Mouse (Mus musculus) forebrain, embryonic 14.5 days (tissue): ENCODE data around the gene Sfxn2. TPM values are rescaled to one million over a fixed set of nuclear protein-coding genes. Genes with fewer than 3 reads are reported as not detected.
A peak's percentile ranks its signal among the peaks of the same experiment; 100 is the strongest.

Source experiments
- ATAC-seq: fragments of 200-750 bp; cut with Nextera tagmentation; 2 replicates; pipeline ENCODE4 v1.8.0; 2017; ENCODE audit warnings: mild to moderate bottlenecking, moderate library complexity
- DNase-seq: peaks from one replicate; pipeline ENCODE4 v3.0.0-alpha.2; 2015; ENCODE audit warnings: low spot score
- H3K27ac ChIP-seq: fragments of 300-500 bp; sonication (generic); 2 replicates; pipeline ENCODE4 v1.5.1; 2014; ENCODE audit warnings: low read depth, mild to moderate bottlenecking, control low read depth, low read length, moderate library complexity
- H3K27me3 ChIP-seq: fragments of 300-500 bp; sonication (generic); replicated peaks from 2 replicates; pipeline ENCODE4 v1.6.1; 2014; ENCODE audit warnings: low read length, control low read depth, mixed read lengths; ENCODE audit not compliant: control insufficient read depth, insufficient read depth
- H3K36me3 ChIP-seq: fragments of 300-500 bp; sonication (generic); 2 replicates; pipeline ENCODE4 v1.6.1; 2014; ENCODE audit warnings: low read length, control low read depth; ENCODE audit not compliant: control insufficient read depth, insufficient read depth
- H3K4me1 ChIP-seq: fragments of 300-500 bp; sonication (generic); 2 replicates; pipeline ENCODE4 v1.6.1; 2014; ENCODE audit warnings: antibody characterized with exemption, low read length, control low read depth; ENCODE audit not compliant: control insufficient read depth, insufficient read depth
- H3K4me2 ChIP-seq: fragments of 300-500 bp; sonication (generic); 2 replicates; pipeline ENCODE4 v1.6.1; 2014; ENCODE audit warnings: mild to moderate bottlenecking, control low read depth, low read length
- H3K4me3 ChIP-seq: fragments of 300-500 bp; sonication (generic); 2 replicates; pipeline ENCODE4 v1.5.1; 2014; ENCODE audit warnings: low read depth, low read length, control low read depth
- H3K9ac ChIP-seq: fragments of 300-500 bp; sonication (generic); 2 replicates; pipeline ENCODE4 v1.6.1; 2014; ENCODE audit warnings: mild to moderate bottlenecking, low read length, control low read depth, moderate library complexity
- H3K9me3 ChIP-seq: fragments of 300-500 bp; sonication (generic); replicated peaks from 2 replicates; pipeline ENCODE4 v1.6.1; 2016; ENCODE audit warnings: low read length, control low read depth, mixed read lengths; ENCODE audit not compliant: control insufficient read depth
- WGBS: fragments of 180-500 bp; shearing (Covaris S2); extraction: QIAGEN DNeasy Blood & Tissue Kit; methylation state at CpG from one replicate; pipeline ENCODE4 v1.1.7; 2014; 5-methylcytosine and 5-hydroxymethylcytosine counted together
- polyA plus RNA-seq: library from polyadenylated mRNA; unstranded; fragments of >200 nt; fragmentation: Nextera tagmentation; extraction: Ambion mirVana; gene quantifications from 2 replicates; pipeline ENCODE4 v1.2.1, GENCODE M21; 2014

The Sfxn2 gene
- polyA plus RNA-seq, 1 experiment from 2014 or later: 6.8 TPM

DNA sequence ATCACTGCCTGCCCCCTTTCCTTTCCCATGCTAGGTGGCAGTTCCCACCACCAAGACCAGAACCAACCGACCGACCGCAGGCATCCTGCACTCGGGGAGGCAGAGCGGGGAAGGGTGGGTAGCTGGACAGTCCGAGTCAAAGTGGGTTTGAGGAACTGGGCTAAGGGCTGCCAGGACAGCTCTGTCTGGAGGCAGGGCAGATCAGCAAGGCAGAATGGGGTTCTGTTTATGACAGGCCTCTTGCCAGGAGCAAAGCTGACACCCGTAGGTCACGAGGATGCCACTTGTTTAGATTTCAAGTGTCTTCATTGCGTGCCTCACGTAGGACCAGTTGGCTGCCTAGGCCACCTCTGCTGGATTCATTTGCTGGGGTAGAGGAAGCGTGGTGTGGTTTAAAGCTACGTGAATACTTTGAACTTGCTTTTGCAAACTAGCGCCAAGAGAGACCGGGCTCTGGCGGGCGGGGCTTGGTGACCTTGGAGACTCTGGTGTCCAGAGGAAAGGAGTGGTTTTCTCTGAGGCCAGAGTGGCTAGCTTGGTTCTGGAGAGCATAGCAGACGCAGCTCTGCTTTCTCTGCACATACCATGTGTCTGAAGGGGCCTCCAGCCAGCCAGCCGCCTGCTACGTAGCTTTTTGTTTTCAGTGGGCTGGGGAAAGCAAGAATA, 68.4 kb downstream of the Sfxn2 start:
- Histone ChIP-seq H3K36me3 (peaks cover 20% of the 10 kb centered on the region), H3K4me2 (no peak overlapping the region), H3K4me3 (no peak overlapping the region), H3K4me1 (peaks cover 26% of the 10 kb centered on the region; the same call in 1 of the 2 replicates), H3K9ac (no peak overlapping the region), H3K9me3 (no peaks in the 10 kb centered on the region), H3K27me3 (no peaks in the 10 kb centered on the region), H3K27ac (peak overlapping the region; percentile 44; the same call in 1 of the 2 replicates)
- ATAC-seq (peak; percentile 46; the same call in 1 of the 2 replicates), DNase-seq (peak; percentile 29)
- WGBS: 69% methylated on average over 19 of the region's 19 CpGs

- H3K4me1 ChIP-seq: peaks cover 26% of the 10 kb centered on the region; the same call in 1 of the 2 replicates
- WGBS: 71% methylated on average over 22 of the region's 22 CpGs
- DNase-seq (no peak), ATAC-seq (no peak)
- H3K9ac ChIP-seq: peak overlapping the region; percentile 14; the same call in 1 of the 2 replicates
- H3K36me3 ChIP-seq: peaks cover 21% of the 10 kb centered on the region
- no peak overlapping the region for H3K4me3 ChIP-seq
- H3K4me2 ChIP-seq: no peak overlapping the region
- no peaks in the 10 kb centered on the region for H3K27me3 ChIP-seq
- H3K9me3 ChIP-seq: no peaks in the 10 kb centered on the region
- H3K27ac ChIP-seq: peak overlapping the region; percentile 44; the same call in 1 of the 2 replicates
Measured at GRCm38 (mm10) chr19:46642136-46642753, 69.1 kb downstream of the Sfxn2 start.

DNA sequence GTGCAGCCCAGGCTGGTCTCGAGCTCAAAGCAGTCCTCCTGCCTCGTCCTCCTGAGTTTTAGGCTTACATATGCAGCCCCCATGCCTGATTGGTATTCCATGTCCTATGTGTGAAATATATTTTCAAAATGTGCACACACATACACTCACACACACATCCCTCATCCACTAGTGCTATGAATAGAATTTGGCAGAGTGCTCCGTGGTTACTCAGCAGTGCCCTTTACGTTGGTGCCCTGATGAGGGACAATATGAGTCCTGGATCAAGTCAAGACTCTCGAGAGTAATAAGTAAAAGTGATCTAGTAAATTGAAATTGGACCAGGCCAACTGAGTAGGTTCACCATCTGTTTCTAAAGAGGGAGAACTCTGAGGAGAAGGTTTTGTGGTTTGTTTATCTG, 70.1 kb downstream of the Sfxn2 start:
- no peak for DNase-seq
- H3K4me3 ChIP-seq: no peak overlapping the region
- ATAC-seq: no peak
- no peak overlapping the region for H3K27ac ChIP-seq
- peaks cover 26% of the 10 kb centered on the region; the same call in 1 of the 2 replicates for H3K4me1 ChIP-seq
- peaks cover 14% of the 10 kb centered on the region for H3K36me3 ChIP-seq
- H3K9me3 ChIP-seq: no peaks in the 10 kb centered on the region
- 85% methylated on average over 5 of the region's 5 CpGs for WGBS
- H3K27me3 ChIP-seq: no peaks in the 10 kb centered on the region
- no peak overlapping the region for H3K4me2 ChIP-seq
- no peak overlapping the region for H3K9ac ChIP-seq

DNA sequence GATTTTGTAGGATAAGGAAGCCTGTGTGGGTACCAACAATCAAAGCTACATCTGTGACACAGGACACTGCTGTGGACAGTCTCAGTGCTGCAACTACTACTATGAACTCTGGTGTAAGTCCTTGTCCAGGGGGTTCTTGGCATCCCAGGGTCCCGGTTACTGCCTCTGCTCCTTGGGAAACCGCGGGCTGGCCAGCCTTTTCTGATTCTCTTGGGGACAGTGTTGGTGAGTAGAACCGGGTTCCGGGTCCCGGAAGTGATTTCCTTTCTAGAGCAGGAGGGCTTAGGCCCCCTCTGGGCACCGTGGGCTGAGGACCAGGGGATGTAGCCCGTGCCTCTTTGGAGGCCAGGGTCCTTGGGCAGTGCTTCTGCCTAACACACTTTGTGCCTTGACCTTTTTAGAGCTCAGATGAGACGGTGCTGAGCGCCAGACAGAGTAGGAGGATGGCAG, 71.2 kb downstream of the Sfxn2 start:
- Histone ChIP-seq H3K9me3 (no peaks in the 10 kb centered on the region), H3K27me3 (no peaks in the 10 kb centered on the region), H3K4me2 (no peak overlapping the region), H3K9ac (no peak overlapping the region), H3K4me3 (no peak overlapping the region), H3K27ac (peak overlapping the region; percentile 15; the same call in 1 of the 2 replicates), H3K4me1 (peaks cover 26% of the 10 kb centered on the region; the same call in 1 of the 2 replicates), H3K36me3 (peaks cover 9% of the 10 kb centered on the region)
- no peak for DNase-seq
- whole genome bisulfite sequencing: 76% methylated on average over 10 of the region's 10 CpGs
- no peak for ATAC-seq

DNA sequence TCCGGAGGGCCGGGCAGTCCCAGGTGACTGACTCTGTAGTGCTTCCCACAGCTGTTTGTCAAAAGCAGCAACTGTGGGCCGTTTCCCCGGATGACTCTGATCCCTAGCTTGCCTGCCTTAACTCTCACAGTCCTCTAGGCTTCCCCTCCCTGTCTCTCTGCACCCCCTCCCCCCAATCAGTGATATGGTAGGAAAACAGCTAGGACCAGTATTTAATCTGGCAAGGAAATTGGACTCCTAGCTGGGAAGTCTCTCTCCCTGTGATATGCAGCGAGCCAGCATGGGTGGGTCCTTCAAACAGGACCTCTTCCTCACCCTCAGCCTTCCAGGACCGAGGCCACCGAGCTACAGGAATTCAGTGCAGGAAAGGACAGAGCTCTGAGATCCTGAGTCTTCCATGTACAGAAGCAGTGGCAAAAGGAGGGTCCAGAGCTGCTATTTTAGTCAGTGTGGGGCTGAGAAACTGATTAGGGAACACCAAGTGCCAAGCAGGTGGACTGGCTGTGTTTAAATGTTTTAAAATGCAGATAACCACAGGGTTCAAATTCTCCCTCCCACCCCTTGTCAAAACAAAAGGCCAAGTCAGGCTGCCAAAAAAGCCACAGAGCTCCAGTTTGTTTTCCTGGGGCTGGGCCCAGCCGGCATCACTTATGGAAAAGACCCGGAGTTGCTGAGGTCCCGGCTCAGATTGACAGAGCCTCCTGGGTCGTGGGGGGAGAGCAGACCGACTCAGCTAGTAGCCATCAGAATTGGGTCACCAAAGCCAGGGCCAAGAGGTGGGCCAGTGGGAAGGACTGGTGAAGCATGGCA, 71.8 kb downstream of the Sfxn2 start:
- peaks cover 26% of the 10 kb centered on the region; the same call in 1 of the 2 replicates for H3K4me1 ChIP-seq
- no peak overlapping the region for H3K4me3 ChIP-seq
- H3K27me3 ChIP-seq: no peaks in the 10 kb centered on the region
- H3K4me2 ChIP-seq: no peak overlapping the region
- peaks cover 9% of the 10 kb centered on the region for H3K36me3 ChIP-seq
- no peaks in the 10 kb centered on the region for H3K9me3 ChIP-seq
- peak; percentile 40; the same call in 1 of the 2 replicates for ATAC-seq
- no peak overlapping the region for H3K9ac ChIP-seq
- 36% methylated on average over 12 of the region's 12 CpGs for WGBS
- peak overlapping the region; percentile 15; the same call in 1 of the 2 replicates for H3K27ac ChIP-seq
- peak; percentile 66 for DNase-seq

GRCm38 (mm10) chr19:46646041-46646481, 72.9 kb downstream of the Sfxn2 start:
- H3K9ac ChIP-seq: no peak overlapping the region
- no peak overlapping the region for H3K4me2 ChIP-seq
- DNase-seq: no peak
- H3K27ac ChIP-seq: no peak overlapping the region
- H3K27me3 ChIP-seq: no peaks in the 10 kb centered on the region
- no peaks in the 10 kb centered on the region for H3K9me3 ChIP-seq
- no peak overlapping the region for H3K4me3 ChIP-seq
- peaks cover 9% of the 10 kb centered on the region for H3K36me3 ChIP-seq
- WGBS: 74% methylated on average over 12 of the region's 12 CpGs
- peaks cover 26% of the 10 kb centered on the region; the same call in 1 of the 2 replicates for H3K4me1 ChIP-seq
- ATAC-seq: no peak

- peaks cover 17% of the 10 kb centered on the region; the same call in 1 of the 2 replicates for H3K4me1 ChIP-seq
- H3K36me3 ChIP-seq: peaks cover 12% of the 10 kb centered on the region
- WGBS: 81% methylated on average over 3 of the region's 3 CpGs
Measured at GRCm38 (mm10) chr19:46647254-46647653, 74.1 kb downstream of the Sfxn2 start.

More at GRCm38 (mm10) chr19:46647254-46647653, 74.1 kb downstream of the Sfxn2 start:
- Histone ChIP-seq H3K4me3 (no peak overlapping the region), H3K4me2 (no peak overlapping the region), H3K9me3 (no peaks in the 10 kb centered on the region), H3K27me3 (no peaks in the 10 kb centered on the region), H3K27ac (no peak overlapping the region), H3K9ac (no peak overlapping the region)
- DNase-seq: no peak
- no peak for ATAC-seq
